ENCODE assay signal across 9 mouse cellular contexts in genomic region chr10:127209928-127210570, GRCm38 (mm10). TPM values are rescaled to one million over a fixed set of nuclear protein-coding genes. Genes with fewer than 3 reads are reported as not detected.
DNase-seq lines count a peak whose midpoint lies in the region; ATAC-seq and TF ChIP-seq lines count a peak whose summit lies in the region.
"Had no signal": no experiment of that assay in that cellular context is flagged by ENCODE, and none has a peak within 500 bp of the region (broad histone marks: within the 10 kb centered on the region; RNA-seq: fewer than 3 reads in every experiment).

No protein-coding gene starts in this region.

- H3K4me1 ChIP-seq in lung, embryonic 14.5 days (ENCODE audit: insufficient read depth) = no peaks in the 10 kb centered on the region
- peaks cover 8% of the 10 kb centered on the region for H3K4me1 ChIP-seq in embryonic fibroblast, embryonic 13.5 days (ENCODE audit: control insufficient read depth, insufficient read depth, low read length)
- no peaks in the 10 kb centered on the region for H3K4me1 ChIP-seq in limb, embryonic 11.5 days (ENCODE audit: control insufficient read depth, insufficient read depth, low read length)
- H3K4me1 ChIP-seq in neural tube, embryonic 15.5 days = peaks cover 22% of the 10 kb centered on the region

- WGBS in lung, embryonic 14.5 days = 77% methylated on average over 13 of the region's 13 CpGs
- WGBS in limb, embryonic 11.5 days = 88% methylated on average over 13 of the region's 13 CpGs
- WGBS in neural tube, embryonic 15.5 days = 89% methylated on average over 13 of the region's 13 CpGs

- H3K36me3 ChIP-seq in lung, embryonic 14.5 days (ENCODE audit: insufficient read depth) = peaks cover 31% of the 10 kb centered on the region
- H3K36me3 ChIP-seq in limb, embryonic 11.5 days (ENCODE audit: control insufficient read depth, insufficient read depth, low read length) = peaks cover 2% of the 10 kb centered on the region; the same call in 1 of the 2 replicates
- peaks cover 26% of the 10 kb centered on the region for H3K36me3 ChIP-seq in neural tube, embryonic 15.5 days

- H3K27ac ChIP-seq in lung, embryonic 14.5 days (ENCODE audit: low read depth) = no peak overlapping the region
- H3K27ac ChIP-seq in embryonic fibroblast, embryonic 13.5 days (ENCODE audit: insufficient read depth, low read length) = no peak overlapping the region
- H3K27ac ChIP-seq in limb, embryonic 11.5 days (replicated peaks; ENCODE audit: low read depth, low read length) = no peak overlapping the region
- H3K27ac ChIP-seq in neural tube, embryonic 15.5 days (replicated peaks) = no peak overlapping the region

- H3K4me2 ChIP-seq in lung, embryonic 14.5 days = peak overlapping the region; percentile 91
- peak overlapping the region; percentile 93; the same call in 1 of the 2 replicates for H3K4me2 ChIP-seq in limb, embryonic 11.5 days (ENCODE audit: low read depth, severe bottlenecking)
- peak overlapping the region; percentile 95 for H3K4me2 ChIP-seq in neural tube, embryonic 15.5 days

- DNase-seq in lung, embryonic 14.5 days = no peak
- no peak for DNase-seq in lung, postnatal 14 days
- no peak for DNase-seq in limb, embryonic 11.5 days (ENCODE audit: low spot score)
- DNase-seq in urinary bladder, postnatal 14 days (ENCODE audit: low spot score) = no peak
- no peak for DNase-seq in retina, postnatal 1 day
- no peak for DNase-seq in urinary bladder, postnatal 4 days (ENCODE audit: low spot score in 2 of 2)
- DNase-seq: thymus, postnatal 4 days had no signal

- TF ChIP-seq CTCF in lung, embryonic 14.5 days (IDR thresholded peaks at IDR 0.05; ENCODE audit: low read depth) = no peak
- TF ChIP-seq CTCF in embryonic fibroblast, embryonic 13.5 days (IDR thresholded peaks at IDR 0.05; ENCODE audit: borderline replicate concordance, insufficient read depth, low read length) = no peak

- peak overlapping the region; percentile 81 for H3K4me3 ChIP-seq in lung, embryonic 14.5 days (ENCODE audit: low read depth, low read length)
- peak overlapping the region; percentile 82 for H3K4me3 ChIP-seq in embryonic fibroblast, embryonic 13.5 days (ENCODE audit: insufficient read depth, low read length)
- peak overlapping the region; percentile 94 for H3K4me3 ChIP-seq in limb, embryonic 11.5 days (ENCODE audit: low read depth, low read length)
- H3K4me3 ChIP-seq in neural tube, embryonic 15.5 days (replicated peaks) = peak overlapping the region; percentile 90

- no peaks in the 10 kb centered on the region for H3K27me3 ChIP-seq in lung, embryonic 14.5 days (ENCODE audit: insufficient read depth, low read length)
- H3K27me3 ChIP-seq in limb, embryonic 11.5 days (ENCODE audit: control insufficient read depth, insufficient read depth, low read length) = no peaks in the 10 kb centered on the region
- no peaks in the 10 kb centered on the region for H3K27me3 ChIP-seq in neural tube, embryonic 15.5 days (replicated peaks)

- H3K9ac ChIP-seq in lung, embryonic 14.5 days = peak overlapping the region; percentile 75
- H3K9ac ChIP-seq in limb, embryonic 11.5 days (ENCODE audit: low read length) = no peak overlapping the region
- H3K9ac ChIP-seq in neural tube, embryonic 15.5 days (replicated peaks) = 0 out of 2 replicates have a peak overlapping the region, but pooled peaks have one; percentile 72

- H3K9me3 ChIP-seq in lung, embryonic 14.5 days (ENCODE audit: low read depth, low read length) = no peaks in the 10 kb centered on the region
- no peaks in the 10 kb centered on the region for H3K9me3 ChIP-seq in limb, embryonic 11.5 days (ENCODE audit: control insufficient read depth, low read length)
- H3K9me3 ChIP-seq in neural tube, embryonic 15.5 days (replicated peaks) = no peaks in the 10 kb centered on the region

- ATAC-seq in lung, embryonic 14.5 days (ENCODE audit: insufficient read depth) = no peak
- no peak for ATAC-seq in limb, embryonic 11.5 days (ENCODE audit: insufficient number of reproducible peaks, low FRiP score, low TSS enrichment, low read depth)
- ATAC-seq in neural tube, embryonic 15.5 days (ENCODE audit: low FRiP score) = no peak

- TF ChIP-seq POLR2A in embryonic fibroblast, embryonic 13.5 days (IDR thresholded peaks at IDR 0.05; ENCODE audit: low read depth, low read length) = no peak

RNA-seq across cellular contexts. Expression of gene Pip4k2c, which starts 1.3 kb away (rescaled TPM):
- polyA plus RNA-seq in lung, embryonic 14.5 days (2014; fragmentation: Nextera tagmentation; extraction: Ambion mirVana) = 17.8 and 21.0 TPM in 2 replicates
- 24.3 and 25.2 TPM in 2 replicates for polyA plus RNA-seq in embryonic fibroblast, embryonic 13.5 days (2011; ENCODE audit: insufficient read length, low read depth, missing spikeins)
- polyA plus RNA-seq in limb, embryonic 11.5 days (2014; fragmentation: Nextera tagmentation; extraction: Ambion mirVana) = 17.8 and 20.3 TPM in 2 replicates
- 19.8 and 23.0 TPM in 2 replicates for polyA plus RNA-seq in neural tube, embryonic 15.5 days (2015; fragmentation: Nextera tagmentation; extraction: Ambion mirVana)

RNA-seq across cellular contexts. Expression of gene Dtx3, which starts 14.5 kb away (rescaled TPM):
- polyA plus RNA-seq in lung, embryonic 14.5 days (2014; fragmentation: Nextera tagmentation; extraction: Ambion mirVana) = 81.4 and 92.4 TPM in 2 replicates
- polyA plus RNA-seq in embryonic fibroblast, embryonic 13.5 days (2011; ENCODE audit: insufficient read length, low read depth, missing spikeins) = 62.3 and 82.0 TPM in 2 replicates
- polyA plus RNA-seq in limb, embryonic 11.5 days (2014; fragmentation: Nextera tagmentation; extraction: Ambion mirVana) = 138 TPM in 2 replicates
- polyA plus RNA-seq in neural tube, embryonic 15.5 days (2015; fragmentation: Nextera tagmentation; extraction: Ambion mirVana) = 211 and 245 TPM in 2 replicates

RNA-seq across cellular contexts. Expression of gene Arhgef25, which starts 20.2 kb away (rescaled TPM):
- 45.8 and 48.7 TPM in 2 replicates for polyA plus RNA-seq in lung, embryonic 14.5 days (2014; fragmentation: Nextera tagmentation; extraction: Ambion mirVana)
- 187 TPM in 2 replicates for polyA plus RNA-seq in embryonic fibroblast, embryonic 13.5 days (2011; ENCODE audit: insufficient read length, low read depth, missing spikeins)
- 37.2 and 40.3 TPM in 2 replicates for polyA plus RNA-seq in limb, embryonic 11.5 days (2014; fragmentation: Nextera tagmentation; extraction: Ambion mirVana)
- 32.7 and 34.9 TPM in 2 replicates for polyA plus RNA-seq in neural tube, embryonic 15.5 days (2015; fragmentation: Nextera tagmentation; extraction: Ambion mirVana)

RNA-seq across cellular contexts. Expression of gene Slc26a10, which starts 29.6 kb away (rescaled TPM):
- polyA plus RNA-seq in lung, embryonic 14.5 days (2014; fragmentation: Nextera tagmentation; extraction: Ambion mirVana) = 0.09 and 0.27 TPM in 2 replicates
- polyA plus RNA-seq in embryonic fibroblast, embryonic 13.5 days (2011; ENCODE audit: insufficient read length, low read depth, missing spikeins) = 2.2 and 2.8 TPM in 2 replicates
- 2.7 and 4.1 TPM in 2 replicates for polyA plus RNA-seq in limb, embryonic 11.5 days (2014; fragmentation: Nextera tagmentation; extraction: Ambion mirVana)
- 1.0 TPM in 2 replicates for polyA plus RNA-seq in neural tube, embryonic 15.5 days (2015; fragmentation: Nextera tagmentation; extraction: Ambion mirVana)

RNA-seq across cellular contexts. Expression of gene B4galnt1, which starts 45.0 kb away (rescaled TPM):
- 2.9 and 4.4 TPM in 2 replicates for polyA plus RNA-seq in lung, embryonic 14.5 days (2014; fragmentation: Nextera tagmentation; extraction: Ambion mirVana)
- polyA plus RNA-seq in embryonic fibroblast, embryonic 13.5 days (2011; ENCODE audit: insufficient read length, low read depth, missing spikeins) = 28.3 and 39.3 TPM in 2 replicates
- 3.4 TPM in 2 replicates for polyA plus RNA-seq in limb, embryonic 11.5 days (2014; fragmentation: Nextera tagmentation; extraction: Ambion mirVana)
- 69.5 and 70.4 TPM in 2 replicates for polyA plus RNA-seq in neural tube, embryonic 15.5 days (2015; fragmentation: Nextera tagmentation; extraction: Ambion mirVana)
